Mouse (Mus musculus) CH12.LX (cell line): ENCODE data around the gene Pnma3.

ENCODE experiments used
- CTCF ChIP-seq, 2 experiments: IDR thresholded peaks in 1 of 2; conservative IDR thresholded peaks in 1 of 2; 2 replicates each; pipeline ENCODE4 v1.5.1; 2011 to 2012; ENCODE audit warnings: low read depth in 2 of 2, low read length in 2 of 2, improper control_type of control experiment in 1 of 2, inconsistent platforms in 1 of 2, mild to moderate bottlenecking in 1 of 2, moderate library complexity in 1 of 2
- ETS1 ChIP-seq: conservative IDR thresholded peaks from 2 replicates; pipeline ENCODE4 v1.6.1; 2012; ENCODE audit warnings: low read depth, mild to moderate bottlenecking, inconsistent platforms, low read length, improper control_type of control experiment, moderate library complexity
- JUND ChIP-seq: conservative IDR thresholded peaks from 2 replicates; pipeline ENCODE4 v1.6.1; 2011; ENCODE audit warnings: low read depth, low read length, improper control_type of control experiment
- MAFK ChIP-seq: IDR thresholded peaks from 2 replicates; pipeline ENCODE4 v1.6.1; 2011; ENCODE audit warnings: low read length, improper control_type of control experiment; ENCODE audit not compliant: insufficient replicate concordance
- POLR2A ChIP-seq: IDR thresholded peaks from 2 replicates; pipeline ENCODE4 v1.6.1; 2011; ENCODE audit warnings: low read depth, mild to moderate bottlenecking, improper control_type of control experiment, low read length
- POLR2AphosphoS2 ChIP-seq: IDR thresholded peaks from 2 replicates; pipeline ENCODE4 v1.6.1; 2011; ENCODE audit warnings: low read depth, low read length, improper control_type of control experiment
- USF1 ChIP-seq: IDR thresholded peaks from 2 replicates; pipeline ENCODE4 v1.6.1; 2014; ENCODE audit warnings: low read depth, mild to moderate bottlenecking, inconsistent platforms, low read length, improper control_type of control experiment

- TF ChIP-seq ETS1 (no peak), CTCF (conservative IDR thresholded peaks at IDR 0.05 in 1 of 2, IDR thresholded peaks at IDR 0.05 in 1 of 2; ENCODE audit: low read depth in 2 of 2, low read length in 2 of 2) (no peak), MAFK (no peak), USF1 (no peak), JUND (no peak), POLR2A (no peak), POLR2AphosphoS2 (no peak)
Observed at GRCm38 (mm10) chrX:73063512-73064414, 824 bp upstream of the Pnma3 start.
